Mouse (Mus musculus) T-cell, adult 2 months (primary cell): ENCODE measurements around the gene Flii.

ENCODE experiments used
- DNase-seq: peaks from one replicate; pipeline ENCODE4 v3.0.0; 2022; ENCODE audit warnings: low spot score

The Flii gene

GRCm38 (mm10) chr11:60726601-60727391, at the start of gene Flii:
TSS of gene Flii (minus strand) at chr11:60727263.
- peak; percentile 75 for DNase-seq

GRCm38 (mm10) chr11:60776107-60776828, 49.2 kb upstream of the Flii start:
- DNase-seq: no peak

- no peak for DNase-seq
Observed at GRCm38 (mm10) chr11:60775578-60775977, 48.5 kb upstream of the Flii start.

GRCm38 (mm10) chr11:60774841-60775240, 47.8 kb upstream of the Flii start:
- DNase-seq: no peak

GRCm38 (mm10) chr11:60774158-60774689, 47.2 kb upstream of the Flii start:
- DNase-seq: no peak

GRCm38 (mm10) chr11:60772161-60772560, 45.1 kb upstream of the Flii start:
- no peak for DNase-seq

- DNase-seq: no peak
Observed at GRCm38 (mm10) chr11:60770776-60771175, 43.7 kb upstream of the Flii start.

GRCm38 (mm10) chr11:60769322-60769721, 42.3 kb upstream of the Flii start:
- DNase-seq: no peak

GRCm38 (mm10) chr11:60766969-60767368, 39.9 kb upstream of the Flii start:
- no peak for DNase-seq

- DNase-seq: no peak
Observed at GRCm38 (mm10) chr11:60761681-60762080, 34.6 kb upstream of the Flii start.

- DNase-seq: no peak
Observed at GRCm38 (mm10) chr11:60755570-60755969, 28.5 kb upstream of the Flii start.

GRCm38 (mm10) chr11:60740321-60740720, 13.3 kb upstream of the Flii start:
- no peak for DNase-seq

GRCm38 (mm10) chr11:60737450-60737849, 10.4 kb upstream of the Flii start:
- no peak for DNase-seq

- DNase-seq: no peak
Observed at GRCm38 (mm10) chr11:60736491-60736890, 9.4 kb upstream of the Flii start.

- no peak for DNase-seq
Observed at GRCm38 (mm10) chr11:60735191-60735590, 8.1 kb upstream of the Flii start.

GRCm38 (mm10) chr11:60734206-60734605, 7.1 kb upstream of the Flii start:
- DNase-seq: no peak

- DNase-seq: no peak
Observed at GRCm38 (mm10) chr11:60731251-60731650, 4.2 kb upstream of the Flii start.

GRCm38 (mm10) chr11:60730169-60730568, 3.1 kb upstream of the Flii start:
- DNase-seq: no peak

- no peak for DNase-seq
Observed at GRCm38 (mm10) chr11:60729217-60729641, 2.2 kb upstream of the Flii start.

- DNase-seq: peak; percentile 91
Observed at GRCm38 (mm10) chr11:60728260-60728761, 1.2 kb upstream of the Flii start, which contains the start of gene Mief2. TSS of gene Mief2 (plus strand) at chr11:60728398.

GRCm38 (mm10) chr11:60727392-60728140, 503 bp upstream of the Flii start:
- no peak for DNase-seq

GRCm38 (mm10) chr11:60719263-60719662, 7.8 kb downstream of the Flii start:
- no peak for DNase-seq
